Mouse (Mus musculus) mouse trophoblast stem cell (cell line): ENCODE data around the gene Olfr736.

Experiments used
- in situ Hi-C, 2 experiments: fragments of 300-500 bp; cut with MseI, MboI; formaldehyde crosslinking; loops; 2 replicates in 1 of 2; 3 replicates in 1 of 2; pipeline ENCODE4 v1.15.1; 2025

Olfr736 gene

GRCm38 (mm10) chr14:50380863-50381262 is at the start of gene Olfr736:
TSS of gene Olfr736 (plus strand) at chr14:50381163.
- in situ Hi-C loops: no loop called here

- in situ Hi-C loops: no loop called here
These were observed 32.2 kb upstream of the Olfr736 start, which contains the start of gene Olfr735 for GRCm38 (mm10) chr14:50348796-50349195. TSS of gene Olfr735 (minus strand) at chr14:50348872.

DNA sequence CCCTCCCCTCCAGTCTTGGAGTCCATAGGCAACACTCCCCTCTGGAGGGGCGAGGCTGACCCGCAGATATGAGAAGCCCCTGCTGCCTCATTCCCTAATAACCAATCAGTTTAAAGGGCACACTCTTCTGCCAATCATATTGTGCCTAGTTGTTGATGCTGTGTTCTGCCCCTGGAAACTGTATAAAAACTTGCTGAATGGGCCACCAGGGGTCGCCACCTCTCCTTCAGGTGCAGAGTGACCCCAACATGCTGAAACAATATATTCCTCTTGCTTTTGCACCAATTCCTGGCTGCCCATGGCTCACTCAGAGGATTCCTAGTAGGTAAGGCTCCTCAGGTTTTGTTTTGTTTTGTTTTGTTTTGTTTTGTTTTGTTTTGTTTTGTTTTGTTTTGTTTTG is 28.5 kb upstream of the Olfr736 start:
- in situ Hi-C loops: loop anchor here in 1 of 2 experiments (25.0 kb wide), 1 partner anchor 410 kb away; no protein-coding TSS in a partner anchor

GRCm38 (mm10) chr14:50356725-50357124 is 24.2 kb upstream of the Olfr736 start:
- in situ Hi-C loops: loop anchor here in 1 of 2 experiments (25.0 kb wide), 1 partner anchor 406 kb away; no protein-coding TSS in a partner anchor

- in situ Hi-C loops: loop anchor here in 1 of 2 experiments (25.0 kb wide), 1 partner anchor 405 kb away; no protein-coding TSS in a partner anchor
These were observed 23.4 kb upstream of the Olfr736 start, which contains the start of gene Tlr11 for GRCm38 (mm10) chr14:50357593-50357992. TSS of gene Tlr11 (plus strand) at chr14:50357914.

GRCm38 (mm10) chr14:50360480-50360879 is 20.5 kb upstream of the Olfr736 start:
- in situ Hi-C loops: loop anchor here in 1 of 2 experiments (25.0 kb wide), 1 partner anchor 402 kb away; no protein-coding TSS in a partner anchor

GRCm38 (mm10) chr14:50363561-50363960 is 17.4 kb upstream of the Olfr736 start:
- in situ Hi-C loops: loop anchor here in 1 of 2 experiments (25.0 kb wide), 1 partner anchor 399 kb away; no protein-coding TSS in a partner anchor

DNA sequence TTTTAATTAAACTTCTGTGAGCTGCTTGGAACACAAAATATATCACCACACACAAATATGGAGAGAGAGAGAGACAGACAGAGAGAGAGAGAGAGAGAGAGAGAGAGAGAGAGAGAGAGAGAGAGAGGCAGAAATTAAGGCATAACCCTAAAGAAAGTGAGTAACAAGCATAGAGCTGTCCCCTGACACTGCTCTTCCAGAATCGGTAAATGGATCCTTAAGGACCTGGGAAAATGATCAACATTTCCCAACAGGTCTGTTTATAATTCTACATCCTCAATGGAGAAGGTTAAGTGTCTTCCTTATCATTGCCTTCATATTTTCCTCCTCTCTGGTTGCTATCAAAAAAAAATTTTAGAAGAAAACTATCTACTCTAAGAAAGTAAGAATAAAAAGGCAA is 26.3 kb downstream of the Olfr736 start, which contains the start of gene Olfr738:
Gene Olfr738, plus strand, starts transcription at position 301 of the 400 bp plus-strand sequence.
- in situ Hi-C loops: no loop called here

GRCm38 (mm10) chr14:50418326-50418725 is 37.4 kb downstream of the Olfr736 start, which contains the start of gene Olfr739:
TSS of gene Olfr739 (plus strand) at chr14:50418626.
- in situ Hi-C loops: no loop called here
